Mouse (Mus musculus) midbrain, embryonic 11.5 days (tissue): ENCODE measurements around the gene Lcn2. TPM values are rescaled to one million over a fixed set of nuclear protein-coding genes. Genes with fewer than 3 reads are reported as not detected.

Source experiments
- ATAC-seq: fragments of 200-750 bp; cut with Nextera tagmentation; 2 replicates; pipeline ENCODE4 v1.8.0; 2017; ENCODE audit warnings: moderate TSS enrichment, moderate library complexity; ENCODE audit not compliant: low FRiP score
- DNase-seq: peaks from one replicate; pipeline ENCODE4 v3.0.0; 2015; ENCODE audit warnings: low spot score; ENCODE audit errors: missing footprints
- H3K27ac ChIP-seq: fragments of 300-500 bp; sonication (generic); 2 replicates; pipeline ENCODE4 v1.5.1; 2014; ENCODE audit warnings: low read depth, low read length
- H3K27me3 ChIP-seq: fragments of 300-500 bp; sonication (generic); 2 replicates; pipeline ENCODE4 v1.6.1; 2014; ENCODE audit warnings: mild to moderate bottlenecking, low read length, moderate library complexity, mixed read lengths; ENCODE audit not compliant: control insufficient read depth, insufficient read depth
- H3K36me3 ChIP-seq: fragments of 300-500 bp; sonication (generic); 2 replicates; pipeline ENCODE4 v1.6.1; 2014; ENCODE audit warnings: mild to moderate bottlenecking, low read length, moderate library complexity, mixed read lengths; ENCODE audit not compliant: control insufficient read depth, insufficient read depth
- H3K4me1 ChIP-seq: fragments of 300-500 bp; sonication (generic); 2 replicates; pipeline ENCODE4 v1.6.1; 2014; ENCODE audit warnings: low read length; ENCODE audit not compliant: control insufficient read depth, insufficient read depth
- H3K4me2 ChIP-seq: fragments of 300-500 bp; sonication (generic); 2 replicates; pipeline ENCODE4 v1.6.1; 2014; ENCODE audit warnings: mild to moderate bottlenecking, moderate library complexity
- H3K4me3 ChIP-seq: fragments of 300-500 bp; sonication (generic); 2 replicates; pipeline ENCODE4 v1.5.1; 2014; ENCODE audit warnings: low read depth, low read length
- H3K9ac ChIP-seq: fragments of 300-500 bp; sonication (generic); 2 replicates; pipeline ENCODE4 v1.6.1; 2014; ENCODE audit warnings: low read length
- H3K9me3 ChIP-seq: fragments of 300-500 bp; sonication (generic); 2 replicates; pipeline ENCODE4 v1.6.1; 2016; ENCODE audit warnings: low read length; ENCODE audit not compliant: control insufficient read depth
- WGBS: fragments of 180-500 bp; shearing (Covaris S2); extraction: QIAGEN DNeasy Blood & Tissue Kit; methylation state at CpG from one replicate; pipeline ENCODE4 v1.1.7; 2014; 5-methylcytosine and 5-hydroxymethylcytosine counted together
- polyA plus RNA-seq: library from polyadenylated mRNA; unstranded; fragments of >200 nt; fragmentation: Nextera tagmentation; extraction: Ambion mirVana; gene quantifications from 2 replicates; pipeline ENCODE4 v1.2.1, GENCODE M21; 2014

Lcn2 gene
- polyA plus RNA-seq, 1 experiment from 2014 or later: 0.30 TPM

GRCm38 (mm10) chr2:32381141-32381774 lies 6.8 kb downstream of the Lcn2 start:
- peaks cover 8% of the 10 kb centered on the region for H3K36me3 ChIP-seq
- no peaks in the 10 kb centered on the region for H3K9me3 ChIP-seq
- no peak overlapping the region for H3K27ac ChIP-seq
- under 1% methylated on average over 27 of the region's 27 CpGs for WGBS
- peaks cover 5% of the 10 kb centered on the region for H3K27me3 ChIP-seq
- peak; percentile 94 for DNase-seq
- peaks cover 5% of the 10 kb centered on the region; the same call in 1 of the 2 replicates for H3K4me1 ChIP-seq
- peak overlapping the region; percentile 96 for H3K4me2 ChIP-seq
- ATAC-seq: peak; percentile 68; the same call in 1 of the 2 replicates
- H3K9ac ChIP-seq: peak overlapping the region; percentile 67
- H3K4me3 ChIP-seq: peak overlapping the region; percentile 62

DNA sequence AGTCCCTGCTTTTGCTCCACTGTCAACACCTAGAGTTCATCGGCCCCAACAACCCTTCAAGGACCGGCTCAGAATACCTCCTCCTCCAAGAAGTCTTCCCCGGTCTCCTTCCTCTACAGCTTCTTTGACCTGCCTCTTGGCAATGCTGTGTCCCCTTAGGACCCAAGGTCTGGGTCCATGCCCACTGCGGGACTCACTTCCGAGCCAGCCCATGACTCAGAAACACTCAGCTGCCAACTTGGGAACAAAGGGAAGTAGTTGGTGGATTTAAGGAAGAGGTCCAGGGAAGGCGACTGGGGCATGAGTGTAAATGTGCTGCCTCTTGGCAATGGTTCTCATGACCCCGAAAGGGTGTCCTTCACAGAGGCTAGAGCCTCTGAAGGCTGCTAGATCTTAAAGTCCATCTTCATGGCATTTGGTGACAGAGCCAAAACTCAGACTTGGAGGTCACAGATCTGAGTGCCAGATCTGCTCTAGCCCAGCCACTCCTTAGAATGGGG lies 8.0 kb downstream of the Lcn2 start:
- Histone ChIP-seq H3K4me1 (peaks cover 5% of the 10 kb centered on the region; the same call in 1 of the 2 replicates), H3K9me3 (no peaks in the 10 kb centered on the region), H3K4me3 (no peak overlapping the region), H3K27me3 (peaks cover 5% of the 10 kb centered on the region), H3K27ac (no peak overlapping the region), H3K36me3 (peaks cover 12% of the 10 kb centered on the region), H3K9ac (no peak overlapping the region), H3K4me2 (no peak overlapping the region)
- 89% methylated on average over 7 of the region's 7 CpGs for WGBS
- ATAC-seq (no peak), DNase-seq (no peak)

- no peak overlapping the region for H3K27ac ChIP-seq
- H3K4me2 ChIP-seq: no peak overlapping the region
- ATAC-seq: no peak
- no peaks in the 10 kb centered on the region for H3K9me3 ChIP-seq
- peaks cover 5% of the 10 kb centered on the region; the same call in 1 of the 2 replicates for H3K4me1 ChIP-seq
- no peak overlapping the region for H3K4me3 ChIP-seq
- WGBS: 93% methylated on average over 10 of the region's 10 CpGs
- no peak overlapping the region for H3K9ac ChIP-seq
- H3K36me3 ChIP-seq: peaks cover 18% of the 10 kb centered on the region
- DNase-seq: no peak
- H3K27me3 ChIP-seq: no peaks in the 10 kb centered on the region; the same call in 1 of the 2 replicates
These were observed 11.1 kb downstream of the Lcn2 start for GRCm38 (mm10) chr2:32376963-32377362.

DNA sequence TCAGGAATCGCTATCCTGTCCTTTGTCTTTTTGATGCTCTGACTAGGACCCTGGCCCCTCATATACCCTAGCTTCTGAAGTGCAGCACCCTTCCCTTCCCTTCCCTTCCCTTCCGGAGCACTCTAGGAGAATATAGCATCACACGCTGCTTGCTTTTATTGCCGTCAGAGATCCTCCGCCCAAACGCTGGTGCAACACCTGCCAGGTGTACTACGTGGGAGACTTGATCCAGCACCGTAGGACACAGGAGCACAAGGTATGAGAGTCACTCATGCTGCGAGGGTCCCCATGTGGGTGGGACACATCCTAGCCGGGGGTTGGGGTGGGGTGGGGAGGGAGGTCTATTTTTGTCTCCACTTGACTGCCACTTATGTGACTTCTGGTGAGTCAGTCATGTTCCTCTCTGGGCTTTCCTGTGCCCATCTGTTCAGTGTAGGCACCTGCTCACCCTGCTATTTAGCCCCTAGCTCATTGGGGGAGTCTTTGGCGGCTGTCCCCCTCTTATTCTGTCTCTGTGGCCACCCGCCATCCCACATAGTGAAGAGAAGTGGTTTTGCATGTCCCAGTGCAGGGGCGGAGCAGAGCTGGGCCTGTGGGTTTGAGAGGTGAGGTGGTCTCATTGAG lies 12.6 kb downstream of the Lcn2 start:
- Histone ChIP-seq H3K4me3 (no peak overlapping the region), H3K27me3 (no peaks in the 10 kb centered on the region; the same call in 1 of the 2 replicates), H3K27ac (no peak overlapping the region), H3K9me3 (no peaks in the 10 kb centered on the region), H3K4me2 (no peak overlapping the region), H3K4me1 (no peaks in the 10 kb centered on the region), H3K36me3 (peaks cover 26% of the 10 kb centered on the region), H3K9ac (no peak overlapping the region)
- 90% methylated on average over 13 of the region's 13 CpGs for WGBS
- DNase-seq (no peak), ATAC-seq (no peak)

GRCm38 (mm10) chr2:32374191-32374590 lies 13.9 kb downstream of the Lcn2 start:
- Histone ChIP-seq H3K4me3 (no peak overlapping the region), H3K27me3 (no peaks in the 10 kb centered on the region), H3K9ac (no peak overlapping the region), H3K9me3 (no peaks in the 10 kb centered on the region), H3K27ac (no peak overlapping the region), H3K4me1 (no peaks in the 10 kb centered on the region), H3K4me2 (no peak overlapping the region), H3K36me3 (peaks cover 31% of the 10 kb centered on the region)
- ATAC-seq: no peak
- no peak for DNase-seq
- WGBS: 92% methylated on average over 10 of the region's 10 CpGs

- H3K4me2 ChIP-seq: no peak overlapping the region
- WGBS: 92% methylated on average over 5 of the region's 5 CpGs
- no peak overlapping the region for H3K27ac ChIP-seq
- H3K4me3 ChIP-seq: no peak overlapping the region
- ATAC-seq (no peak), DNase-seq (no peak)
- H3K4me1 ChIP-seq: peaks cover 7% of the 10 kb centered on the region
- no peaks in the 10 kb centered on the region for H3K27me3 ChIP-seq
- H3K36me3 ChIP-seq: peaks cover 22% of the 10 kb centered on the region
- no peaks in the 10 kb centered on the region for H3K9me3 ChIP-seq
- H3K9ac ChIP-seq: no peak overlapping the region
These were observed 20.7 kb downstream of the Lcn2 start for GRCm38 (mm10) chr2:32367315-32367714.

DNA sequence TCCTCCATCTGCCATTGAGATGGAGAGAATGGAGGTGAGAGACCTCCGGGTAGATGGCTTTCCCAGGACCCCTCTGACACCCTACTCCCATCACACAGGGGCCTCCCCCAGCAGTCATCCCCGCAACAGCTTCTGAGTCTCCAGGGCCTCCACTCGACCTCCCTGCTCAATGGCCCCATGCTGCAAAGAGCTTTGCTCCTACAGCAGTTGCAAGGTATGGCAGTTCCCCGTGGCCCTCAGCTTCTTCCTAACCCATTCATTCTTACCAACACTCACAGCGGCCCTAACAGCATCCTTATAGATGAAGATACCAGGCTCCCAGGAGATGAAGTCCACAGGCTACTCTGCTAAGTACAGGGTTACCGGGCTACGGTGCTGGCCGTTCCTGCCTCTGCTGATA lies 23.9 kb downstream of the Lcn2 start:
- Histone ChIP-seq H3K27ac (no peak overlapping the region), H3K27me3 (peaks cover 7% of the 10 kb centered on the region; the same call in 1 of the 2 replicates), H3K9me3 (no peaks in the 10 kb centered on the region), H3K4me3 (no peak overlapping the region; the same call in 1 of the 2 replicates), H3K4me1 (peaks cover 13% of the 10 kb centered on the region), H3K4me2 (peak overlapping the region; percentile 90; the same call in 1 of the 2 replicates), H3K36me3 (peaks cover 7% of the 10 kb centered on the region), H3K9ac (peak overlapping the region; percentile 93)
- DNase-seq (no peak), ATAC-seq (no peak)
- WGBS: 89% methylated on average over 8 of the region's 8 CpGs

DNA sequence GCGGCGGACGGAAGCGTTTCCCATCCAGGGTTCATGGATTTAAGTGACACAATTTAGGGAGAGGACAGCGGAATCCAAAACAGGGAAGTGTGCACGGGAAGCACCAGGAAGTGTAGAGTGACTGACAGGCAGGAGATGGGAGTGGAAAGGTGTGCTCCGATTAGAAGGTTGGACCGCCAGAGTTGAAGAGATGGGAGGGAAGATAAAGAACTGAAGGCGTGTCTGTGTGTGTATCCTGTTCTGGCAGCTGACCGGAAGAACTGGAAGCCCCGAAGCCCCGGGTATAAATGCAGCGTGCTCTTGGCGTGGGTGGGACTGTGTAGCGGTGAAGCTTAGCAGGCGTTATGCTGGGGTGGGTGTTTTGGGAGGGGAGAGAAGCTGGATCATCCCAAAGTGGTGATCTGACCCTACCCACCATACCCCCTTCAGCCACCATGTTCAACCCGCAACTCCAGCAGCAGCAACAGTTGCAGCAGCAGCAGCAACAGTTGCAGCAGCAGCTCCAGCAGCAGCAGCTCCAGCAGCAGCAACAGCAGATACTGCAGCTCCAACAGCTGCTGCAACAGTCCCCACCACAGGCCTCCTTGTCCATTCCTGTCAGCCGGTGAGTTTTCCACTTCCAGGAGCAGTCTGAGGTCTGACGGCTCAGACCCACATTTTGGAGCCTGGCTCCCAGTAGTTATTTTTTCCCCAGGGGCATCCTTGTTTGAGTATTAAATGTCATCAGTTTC lies 24.5 kb downstream of the Lcn2 start:
- DNase-seq: peak; percentile 89
- H3K4me3 ChIP-seq: peak overlapping the region; percentile 79
- peak overlapping the region; percentile 64 for H3K27ac ChIP-seq
- peak; percentile 31; the same call in 1 of the 2 replicates for ATAC-seq
- peaks cover 7% of the 10 kb centered on the region; the same call in 1 of the 2 replicates for H3K27me3 ChIP-seq
- WGBS: 12% methylated on average over 19 of the region's 19 CpGs
- H3K4me1 ChIP-seq: peaks cover 13% of the 10 kb centered on the region
- H3K9me3 ChIP-seq: no peaks in the 10 kb centered on the region
- H3K36me3 ChIP-seq: peaks cover 7% of the 10 kb centered on the region
- H3K4me2 ChIP-seq: peak overlapping the region; percentile 90
- H3K9ac ChIP-seq: peak overlapping the region; percentile 93
